Mouse (Mus musculus): ENCODE measurements around the gene Tnnt1.

Tnnt1 gene

DNA sequence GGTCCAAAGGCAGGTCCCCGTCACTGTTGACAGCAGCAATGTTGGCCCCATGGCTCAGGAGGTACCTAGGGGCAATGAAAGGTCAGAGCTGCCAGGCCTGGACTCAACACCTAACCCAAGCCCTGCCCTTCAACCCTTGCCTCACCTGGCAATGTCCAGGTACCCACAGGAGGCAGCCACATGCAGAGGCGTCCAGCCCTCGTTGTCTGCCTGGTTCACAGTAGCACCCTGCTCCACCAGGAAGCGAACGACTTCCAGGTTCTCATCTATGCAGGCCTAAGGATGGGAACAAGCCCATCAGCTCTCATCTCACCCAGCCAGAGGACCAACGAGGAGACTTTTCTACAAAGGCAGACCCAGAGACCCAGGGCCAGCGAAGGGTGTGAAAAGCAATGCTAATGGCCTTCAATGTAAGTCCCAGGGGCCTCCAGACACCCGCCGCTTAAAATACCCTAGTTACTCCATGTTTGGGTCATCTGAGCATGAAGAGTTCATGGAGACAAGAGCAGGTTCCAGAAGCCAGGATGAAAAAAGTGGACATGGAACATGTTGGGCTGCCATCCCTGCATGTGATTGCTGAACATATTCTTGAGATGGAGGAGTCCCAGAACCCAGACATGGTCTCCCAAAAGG, 18.8 kb downstream of the Tnnt1 start:
- DNase-seq = no peak

GRCm38 (mm10) chr7:4496468-4496867, 19.7 kb downstream of the Tnnt1 start:
- DNase-seq = no peak

DNA sequence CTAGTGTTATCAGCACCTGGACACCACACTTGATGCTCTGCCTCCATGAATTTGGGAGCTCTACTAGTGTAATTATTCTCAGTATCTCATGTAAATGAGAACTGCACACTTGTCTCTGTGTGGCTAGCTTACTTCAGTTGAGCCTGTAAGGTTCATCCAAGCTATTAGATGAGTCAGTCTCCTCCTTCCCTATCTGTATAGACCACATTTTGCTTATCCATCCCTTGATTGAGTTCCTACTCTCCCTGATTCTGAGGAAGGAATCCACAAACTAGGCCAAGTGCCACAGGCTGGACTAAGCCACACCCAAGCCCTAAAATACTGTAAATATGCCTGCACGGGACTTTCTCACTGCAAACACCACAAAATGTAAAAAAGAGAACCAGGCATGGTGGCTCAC, 22.2 kb downstream of the Tnnt1 start:
- DNase-seq = no peak

DNA sequence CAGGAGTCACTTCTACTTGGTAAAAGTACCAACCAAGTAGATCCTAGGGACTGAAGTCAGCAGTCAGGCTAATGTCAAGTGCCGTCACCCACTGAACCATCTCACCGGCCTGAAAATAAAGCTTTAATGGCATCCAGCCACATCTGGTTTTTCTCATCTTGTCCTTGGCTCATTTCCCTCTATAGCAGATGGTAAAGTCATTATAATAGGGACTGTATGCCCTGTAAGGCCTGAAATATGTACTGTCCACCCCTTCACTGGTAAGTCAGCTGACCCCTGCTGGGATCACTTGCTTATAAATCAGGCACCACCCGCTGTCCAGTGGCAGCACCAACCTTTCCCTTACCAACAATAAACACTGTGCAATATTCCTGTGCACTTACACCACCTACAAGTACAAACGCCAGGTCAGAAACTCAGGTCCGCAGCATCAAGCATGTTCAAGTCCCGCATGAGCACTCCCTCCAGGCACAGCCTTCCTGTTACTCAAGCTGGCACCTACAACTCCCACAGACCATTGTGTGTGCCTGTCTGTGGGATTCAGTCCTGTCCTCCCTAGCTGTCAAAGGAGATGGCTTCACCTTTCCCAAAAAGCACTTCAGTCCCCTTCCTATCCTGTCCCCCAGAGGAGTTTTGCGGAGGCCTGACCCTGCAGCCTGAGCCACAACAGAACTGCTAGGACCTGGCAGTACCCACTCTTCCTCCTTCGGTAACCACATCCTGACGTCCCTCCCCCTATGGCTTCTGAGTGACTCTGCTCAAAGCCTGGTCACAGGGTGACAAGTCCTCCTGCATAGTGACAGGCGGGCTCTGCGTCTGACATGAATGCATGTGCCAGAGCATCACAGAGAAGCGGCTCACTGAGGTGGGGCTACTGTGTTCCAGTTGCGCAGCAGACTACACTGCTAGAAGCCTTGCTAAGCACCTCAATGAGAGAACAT, 23.6 kb downstream of the Tnnt1 start:
- DNase-seq = no peak

- peak; percentile 44 to 47 for DNase-seq
These were observed 24.9 kb downstream of the Tnnt1 start for GRCm38 (mm10) chr7:4491308-4491707.

DNA sequence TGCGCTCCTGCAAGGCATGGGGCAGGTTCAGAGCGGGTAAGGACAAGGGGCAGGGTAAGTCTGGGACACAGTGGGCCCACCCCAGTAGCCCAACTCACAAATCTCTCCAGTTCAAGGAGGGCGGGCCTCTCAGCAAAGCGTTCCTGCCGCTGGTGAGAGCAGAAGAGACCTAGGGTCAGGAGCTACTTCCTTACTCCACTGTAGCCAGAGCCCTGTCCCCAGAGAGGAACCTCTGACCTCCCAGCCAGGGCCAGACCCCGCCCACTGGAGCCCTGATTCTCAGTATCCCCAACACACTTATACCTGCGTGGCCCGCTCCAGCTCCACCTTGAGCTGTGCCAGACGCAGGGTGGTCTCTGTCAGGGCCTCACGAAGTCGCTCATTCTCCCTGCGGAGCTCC, 33.9 kb downstream of the Tnnt1 start:
- no peak for DNase-seq

GRCm38 (mm10) chr7:4479674-4480073, 36.5 kb downstream of the Tnnt1 start:
- peak; percentile 34 to 72 for DNase-seq

DNA sequence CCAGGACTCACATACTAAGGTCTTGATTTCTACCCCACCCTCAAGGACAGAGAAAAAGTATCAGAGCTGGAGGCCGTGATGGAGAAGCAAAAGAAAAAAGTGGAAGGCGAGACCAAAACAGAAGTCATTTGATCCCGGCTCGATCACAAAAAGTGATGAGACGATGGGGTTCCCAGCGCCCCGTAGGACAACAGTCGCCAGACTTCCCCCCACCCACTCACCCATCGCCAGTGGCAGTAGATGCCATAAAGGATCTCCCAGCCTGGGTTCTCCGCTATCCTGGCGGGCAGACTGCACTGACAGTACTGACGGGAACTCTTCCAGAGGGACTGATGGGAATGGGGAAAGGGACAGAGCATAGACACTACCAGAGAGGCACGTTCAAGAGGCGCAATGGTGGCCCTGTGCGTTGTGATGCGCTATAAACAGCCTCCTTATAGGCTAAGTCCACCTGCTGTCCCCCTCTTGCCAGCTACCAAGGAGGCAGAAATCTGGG, 37.3 kb downstream of the Tnnt1 start:
- no peak for DNase-seq

- peak; percentile 78 to 89 for DNase-seq
These were observed 38.0 kb downstream of the Tnnt1 start for GRCm38 (mm10) chr7:4478021-4478795.

GRCm38 (mm10) chr7:4473940-4474339, 42.2 kb downstream of the Tnnt1 start:
- DNase-seq = no peak

DNA sequence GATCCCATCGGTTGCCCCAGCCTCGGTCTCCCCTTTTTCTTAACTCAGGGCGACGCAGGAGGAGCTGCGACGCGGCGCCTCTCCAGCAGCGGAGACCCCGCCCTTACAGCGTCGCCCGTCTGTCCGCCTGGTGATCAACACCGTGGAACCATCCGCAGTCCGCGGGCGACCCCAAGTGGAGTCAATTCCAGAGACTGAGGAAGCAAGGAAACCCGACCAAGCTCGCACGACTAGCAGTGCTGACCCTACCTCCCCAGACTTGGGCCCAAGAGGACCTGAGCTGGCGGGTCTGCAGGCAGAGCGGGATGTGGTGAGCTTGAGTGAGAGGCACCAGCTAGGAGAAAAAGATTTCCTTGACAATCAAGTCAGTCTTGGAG, 45.0 kb downstream of the Tnnt1 start:
- DNase-seq = peak; percentile 85 to 94

GRCm38 (mm10) chr7:4470275-4471178, 45.7 kb downstream of the Tnnt1 start:
- DNase-seq = peak; percentile 78 to 88

GRCm38 (mm10) chr7:4467801-4468200, 48.4 kb downstream of the Tnnt1 start:
- DNase-seq = no peak

- DNase-seq = peak; percentile 70 to 77
These were observed 51.9 kb downstream of the Tnnt1 start for GRCm38 (mm10) chr7:4464194-4464824.

DNA sequence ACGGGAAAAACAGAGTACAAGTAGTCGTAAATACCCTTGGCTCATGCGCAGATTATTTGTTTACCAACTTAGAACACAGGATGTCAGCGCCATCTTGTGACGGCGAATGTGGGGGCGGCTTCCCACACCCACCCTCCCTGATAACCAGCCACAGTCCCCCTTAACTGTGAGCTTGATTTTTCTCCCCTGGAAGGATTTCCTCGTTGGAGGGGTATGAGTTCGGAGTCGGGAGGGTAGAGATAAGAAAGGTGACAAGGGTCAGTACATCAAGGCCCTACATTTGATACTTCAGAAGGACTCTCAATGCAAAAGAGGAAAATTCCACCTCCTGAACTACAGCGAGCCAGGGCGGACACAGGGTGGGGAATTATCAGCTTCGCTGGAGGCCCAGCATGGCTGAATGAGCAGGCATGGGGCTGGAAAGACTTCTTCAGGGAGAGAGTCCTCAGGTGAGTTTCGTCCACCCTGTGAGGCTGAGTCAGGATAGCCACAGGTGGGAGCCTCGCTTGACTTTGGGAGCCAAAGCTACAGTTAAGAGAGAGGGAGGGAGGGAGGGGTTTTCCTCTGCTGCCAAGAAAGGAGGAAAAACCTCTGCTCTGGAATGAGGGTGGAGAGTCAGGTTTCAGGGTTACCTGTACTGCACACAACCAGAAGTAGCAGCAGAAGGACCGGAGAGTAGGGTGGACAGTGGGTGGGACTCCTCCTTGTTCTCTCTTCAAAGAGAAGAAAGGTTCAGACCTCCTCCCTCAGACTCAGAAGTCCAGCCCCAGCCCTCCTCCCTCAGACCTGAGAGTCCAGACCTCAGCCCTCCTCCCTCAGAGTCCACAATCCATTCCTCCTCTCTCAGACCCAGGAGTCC, 55.4 kb downstream of the Tnnt1 start, which contains the start of gene Eps8l1:
Eps8l1 (plus strand) TSS at position 99 of the 859 bp plus-strand sequence.
- peak in 1 of 2 experiments; percentile 24 for DNase-seq

Measured in kidney, postnatal 36 days (tissue).